Mouse (Mus musculus): ENCODE measurements around the gene Brd3.

Gene Brd3

DNA sequence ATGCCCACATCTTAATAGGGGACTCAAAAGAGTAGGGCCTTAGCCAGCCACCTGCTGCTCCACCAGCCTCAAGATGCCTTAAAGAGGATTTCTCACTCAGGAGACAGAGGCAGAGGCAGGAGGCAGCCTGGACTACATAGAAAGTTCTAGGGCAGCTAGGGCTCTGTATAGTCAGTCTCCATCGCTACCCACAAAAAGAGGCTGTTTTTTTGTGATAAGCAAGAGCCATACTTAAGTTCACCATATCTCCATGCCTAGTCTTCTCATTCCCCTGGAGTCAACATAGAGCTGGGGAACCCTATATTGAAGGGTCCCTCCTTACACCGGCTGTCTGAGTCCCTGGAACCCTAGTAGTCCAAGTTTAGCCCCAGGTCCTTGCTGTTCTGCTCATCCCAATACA is 36.9 kb downstream of the Brd3 start:
- TF ChIP-seq CTCF (conservative IDR thresholded peaks at IDR 0.05; ENCODE audit: low read length) = no peak
- TF ChIP-seq POU5F1 (IDR thresholded peaks at IDR 0.05; ENCODE audit: borderline replicate concordance, low read length) = no peak
- no peak for TF ChIP-seq NANOG (IDR thresholded peaks at IDR 0.05; ENCODE audit: borderline replicate concordance, low read length)
- Histone ChIP-seq H3K4me3 (replicated peaks; ENCODE audit: low read length) (no peak overlapping the region), H3K9me3 (ENCODE audit: low read length) (no peaks in the 10 kb centered on the region), H3K4me1 (replicated peaks; ENCODE audit: low read depth, low read length) (peaks cover 87% of the 10 kb centered on the region), H3K36me3 (ENCODE audit: insufficient read depth, low read length) (peaks cover 85% of the 10 kb centered on the region), H3K27me3 (ENCODE audit: insufficient read depth, low read length) (no peaks in the 10 kb centered on the region)

DNA sequence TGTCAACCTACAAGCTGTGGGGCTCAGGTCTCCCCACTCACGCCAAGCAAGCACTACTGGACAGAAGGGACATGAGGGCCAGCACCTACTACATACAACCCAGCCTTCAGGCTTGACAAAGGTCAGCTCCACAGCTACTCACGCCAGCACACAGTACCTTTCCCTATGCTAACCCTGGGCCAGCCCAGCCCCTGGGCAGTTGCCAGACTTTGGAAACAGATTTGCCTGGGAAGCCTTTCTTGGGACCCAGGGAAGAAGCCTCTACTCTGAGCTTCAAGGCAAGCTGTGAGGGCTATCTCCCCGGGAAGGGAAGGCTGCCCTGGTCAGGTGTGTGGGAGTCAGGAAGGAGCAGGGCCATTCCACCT is 37.5 kb downstream of the Brd3 start:
- Histone ChIP-seq H3K4me1 (replicated peaks; ENCODE audit: low read depth, low read length) (peaks cover 92% of the 10 kb centered on the region), H3K36me3 (ENCODE audit: insufficient read depth, low read length) (peaks cover 90% of the 10 kb centered on the region), H3K4me3 (replicated peaks; ENCODE audit: low read length) (no peak overlapping the region), H3K9me3 (ENCODE audit: low read length) (no peaks in the 10 kb centered on the region), H3K27me3 (ENCODE audit: insufficient read depth, low read length) (no peaks in the 10 kb centered on the region)
- TF ChIP-seq NANOG (IDR thresholded peaks at IDR 0.05; ENCODE audit: borderline replicate concordance, low read length) = no peak
- no peak for TF ChIP-seq CTCF (conservative IDR thresholded peaks at IDR 0.05; ENCODE audit: low read length)
- no peak for TF ChIP-seq POU5F1 (IDR thresholded peaks at IDR 0.05; ENCODE audit: borderline replicate concordance, low read length)

DNA sequence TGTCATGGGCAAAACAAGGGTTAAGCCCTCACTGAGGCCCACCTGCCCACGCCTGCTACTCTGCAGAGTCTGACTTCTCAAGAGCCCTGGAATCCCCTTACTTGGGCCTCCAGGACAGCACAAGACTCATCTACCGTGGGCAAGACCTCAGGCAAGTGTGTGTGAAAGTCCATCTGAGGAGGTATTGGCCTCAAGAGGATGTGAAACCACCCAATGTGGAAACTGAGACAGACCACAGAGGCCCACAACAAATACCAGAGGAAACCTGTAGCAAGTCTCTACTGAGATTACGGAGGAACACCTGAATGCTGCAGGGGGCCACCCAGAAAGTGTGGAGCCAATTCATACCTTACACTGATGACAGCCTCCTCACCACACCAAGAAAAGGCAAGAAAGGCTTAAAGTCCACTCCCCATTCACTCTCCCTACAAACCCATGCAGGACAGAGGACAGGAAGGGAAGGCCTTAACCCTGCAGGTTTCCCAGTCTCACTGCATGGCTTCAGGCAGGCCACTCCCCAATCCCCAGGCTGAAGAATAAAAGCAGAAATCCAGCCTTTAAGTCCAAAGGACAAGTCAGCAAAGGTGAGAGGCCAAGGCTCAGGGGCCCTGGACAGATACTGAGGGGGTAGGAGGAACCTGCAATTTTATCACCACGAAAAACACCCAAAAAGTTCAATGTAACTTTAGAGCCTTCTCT is 38.0 kb downstream of the Brd3 start:
- no peaks in the 10 kb centered on the region for H3K27me3 ChIP-seq (ENCODE audit: insufficient read depth, low read length)
- peaks cover 96% of the 10 kb centered on the region for H3K4me1 ChIP-seq (replicated peaks; ENCODE audit: low read depth, low read length)
- no peak overlapping the region for H3K4me3 ChIP-seq (replicated peaks; ENCODE audit: low read length)
- TF ChIP-seq POU5F1 (IDR thresholded peaks at IDR 0.05; ENCODE audit: borderline replicate concordance, low read length) (no peak), NANOG (IDR thresholded peaks at IDR 0.05; ENCODE audit: borderline replicate concordance, low read length) (no peak), CTCF (conservative IDR thresholded peaks at IDR 0.05; ENCODE audit: low read length) (no peak)
- H3K9me3 ChIP-seq (ENCODE audit: low read length) = no peaks in the 10 kb centered on the region
- peaks cover 95% of the 10 kb centered on the region for H3K36me3 ChIP-seq (ENCODE audit: insufficient read depth, low read length)

DNA sequence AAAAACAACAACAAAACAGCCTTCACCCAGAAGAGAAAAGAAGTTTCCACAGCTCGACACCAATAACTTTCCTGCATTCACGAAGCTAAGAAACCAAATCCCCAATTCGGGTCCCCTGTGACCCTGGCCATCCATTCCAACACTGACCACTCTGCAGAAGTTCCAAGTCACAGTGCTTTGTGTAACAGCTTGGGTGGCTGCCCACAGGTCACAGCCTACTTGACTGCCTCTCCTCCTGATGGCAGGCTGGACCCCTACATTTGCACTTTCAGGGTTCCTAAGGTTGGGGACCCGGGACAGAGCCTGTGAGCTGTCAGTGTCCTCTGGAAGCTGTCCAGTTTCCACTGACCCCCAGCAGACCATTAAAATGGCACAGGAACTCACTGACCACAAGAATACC is 44.6 kb downstream of the Brd3 start:
- H3K4me3 ChIP-seq (replicated peaks; ENCODE audit: low read length) = no peak overlapping the region
- H3K9me3 ChIP-seq (ENCODE audit: low read length) = no peaks in the 10 kb centered on the region
- peaks cover 89% of the 10 kb centered on the region for H3K4me1 ChIP-seq (replicated peaks; ENCODE audit: low read depth, low read length)
- peaks cover 98% of the 10 kb centered on the region for H3K36me3 ChIP-seq (ENCODE audit: insufficient read depth, low read length)
- no peaks in the 10 kb centered on the region for H3K27me3 ChIP-seq (ENCODE audit: insufficient read depth, low read length)
- TF ChIP-seq CTCF (conservative IDR thresholded peaks at IDR 0.05; ENCODE audit: low read length) = no peak
- TF ChIP-seq NANOG (IDR thresholded peaks at IDR 0.05; ENCODE audit: borderline replicate concordance, low read length) = no peak
- TF ChIP-seq POU5F1 (IDR thresholded peaks at IDR 0.05; ENCODE audit: borderline replicate concordance, low read length) = no peak

DNA sequence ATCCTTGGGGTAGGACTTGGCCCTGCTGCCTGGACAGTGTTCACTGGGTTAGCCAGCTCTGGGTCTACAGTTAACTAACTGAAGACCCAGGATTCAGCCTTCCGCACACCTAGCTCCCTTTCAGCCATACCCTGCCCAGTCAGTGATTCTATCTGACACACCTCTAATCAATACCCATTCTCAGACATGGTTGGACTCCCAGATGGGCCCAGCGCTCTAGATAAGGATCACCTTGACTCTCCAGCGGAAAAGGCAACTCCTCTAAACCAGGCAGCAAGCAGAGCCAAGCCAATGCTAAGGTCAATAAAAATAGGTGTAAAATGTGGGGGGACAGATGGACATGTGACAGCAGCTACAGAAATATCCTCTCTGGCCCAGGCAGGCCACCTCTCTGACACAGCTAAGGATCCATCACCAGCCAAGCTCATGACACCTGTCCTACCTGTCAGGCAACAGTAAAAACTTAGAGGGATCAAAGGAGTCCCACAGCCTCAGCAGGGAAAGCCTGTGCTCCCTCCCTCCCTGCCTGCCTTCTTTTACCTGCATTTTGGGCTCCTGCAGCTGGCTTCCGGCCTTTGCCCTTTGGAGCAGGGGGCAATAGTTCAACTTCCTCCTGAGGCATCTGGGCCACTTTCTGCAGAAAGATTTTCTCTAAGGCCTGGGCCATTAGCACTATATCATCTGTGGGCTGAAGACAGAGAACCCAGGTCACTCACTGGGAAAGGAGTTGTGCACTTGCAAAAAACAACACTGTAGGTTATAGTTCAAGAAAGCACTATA is 45.4 kb downstream of the Brd3 start:
- no peaks in the 10 kb centered on the region for H3K27me3 ChIP-seq (ENCODE audit: insufficient read depth, low read length)
- no peaks in the 10 kb centered on the region for H3K9me3 ChIP-seq (ENCODE audit: low read length)
- peaks cover 98% of the 10 kb centered on the region for H3K36me3 ChIP-seq (ENCODE audit: insufficient read depth, low read length)
- no peak overlapping the region for H3K4me3 ChIP-seq (replicated peaks; ENCODE audit: low read length)
- no peak for TF ChIP-seq CTCF (conservative IDR thresholded peaks at IDR 0.05; ENCODE audit: low read length)
- no peak for TF ChIP-seq NANOG (IDR thresholded peaks at IDR 0.05; ENCODE audit: borderline replicate concordance, low read length)
- no peak for TF ChIP-seq POU5F1 (IDR thresholded peaks at IDR 0.05; ENCODE audit: borderline replicate concordance, low read length)
- peaks cover 89% of the 10 kb centered on the region for H3K4me1 ChIP-seq (replicated peaks; ENCODE audit: low read depth, low read length)

DNA sequence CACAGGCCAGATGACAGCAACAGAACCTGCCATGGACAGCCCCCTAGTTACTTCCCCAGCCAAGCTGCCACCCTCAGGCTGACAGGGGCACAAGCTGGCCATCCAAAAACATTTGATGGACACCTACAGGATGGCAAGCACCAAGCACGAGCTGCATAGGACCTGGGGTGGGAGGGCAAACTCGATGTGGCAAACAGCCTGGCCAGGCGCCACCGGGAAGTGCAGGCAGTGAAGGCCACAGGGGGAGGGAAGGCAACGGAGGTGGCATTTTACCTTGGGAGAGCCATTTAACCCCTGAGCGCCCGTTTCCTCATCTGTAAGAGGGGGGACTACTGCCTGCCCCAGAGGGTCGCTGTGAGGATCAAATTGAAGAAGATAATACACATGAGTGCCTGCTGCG is 46.8 kb downstream of the Brd3 start:
- no peak for TF ChIP-seq POU5F1 (IDR thresholded peaks at IDR 0.05; ENCODE audit: borderline replicate concordance, low read length)
- TF ChIP-seq CTCF (conservative IDR thresholded peaks at IDR 0.05; ENCODE audit: low read length) = no peak
- TF ChIP-seq NANOG (IDR thresholded peaks at IDR 0.05; ENCODE audit: borderline replicate concordance, low read length) = no peak
- H3K9me3 ChIP-seq (ENCODE audit: low read length) = no peaks in the 10 kb centered on the region
- no peaks in the 10 kb centered on the region for H3K27me3 ChIP-seq (ENCODE audit: insufficient read depth, low read length)
- H3K4me3 ChIP-seq (replicated peaks; ENCODE audit: low read length) = no peak overlapping the region
- peaks cover 80% of the 10 kb centered on the region for H3K4me1 ChIP-seq (replicated peaks; ENCODE audit: low read depth, low read length)
- peaks cover 98% of the 10 kb centered on the region for H3K36me3 ChIP-seq (ENCODE audit: insufficient read depth, low read length)

DNA sequence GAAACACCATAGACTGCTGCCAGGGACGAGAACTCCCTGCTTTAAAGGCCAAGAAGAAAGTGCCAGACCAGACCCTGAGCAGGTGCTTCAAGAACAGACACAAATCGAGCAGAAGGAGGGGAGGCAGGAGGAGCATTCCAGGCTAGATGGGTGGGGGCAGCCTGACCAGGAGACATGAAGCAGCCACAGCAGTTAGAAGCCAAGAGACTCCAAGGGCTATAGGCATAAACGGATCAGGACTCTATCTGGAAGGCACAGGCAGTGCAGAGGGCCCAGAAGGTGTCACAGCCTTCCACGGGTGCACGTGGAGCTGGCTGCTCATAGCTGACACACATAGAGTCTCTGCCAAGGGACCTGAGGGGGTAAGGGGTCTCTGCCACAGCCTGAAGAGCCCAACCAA is 47.3 kb downstream of the Brd3 start:
- TF ChIP-seq CTCF (conservative IDR thresholded peaks at IDR 0.05; ENCODE audit: low read length) = no peak
- no peak for TF ChIP-seq NANOG (IDR thresholded peaks at IDR 0.05; ENCODE audit: borderline replicate concordance, low read length)
- no peak for TF ChIP-seq POU5F1 (IDR thresholded peaks at IDR 0.05; ENCODE audit: borderline replicate concordance, low read length)
- peaks cover 98% of the 10 kb centered on the region for H3K36me3 ChIP-seq (ENCODE audit: insufficient read depth, low read length)
- peaks cover 80% of the 10 kb centered on the region for H3K4me1 ChIP-seq (replicated peaks; ENCODE audit: low read depth, low read length)

DNA sequence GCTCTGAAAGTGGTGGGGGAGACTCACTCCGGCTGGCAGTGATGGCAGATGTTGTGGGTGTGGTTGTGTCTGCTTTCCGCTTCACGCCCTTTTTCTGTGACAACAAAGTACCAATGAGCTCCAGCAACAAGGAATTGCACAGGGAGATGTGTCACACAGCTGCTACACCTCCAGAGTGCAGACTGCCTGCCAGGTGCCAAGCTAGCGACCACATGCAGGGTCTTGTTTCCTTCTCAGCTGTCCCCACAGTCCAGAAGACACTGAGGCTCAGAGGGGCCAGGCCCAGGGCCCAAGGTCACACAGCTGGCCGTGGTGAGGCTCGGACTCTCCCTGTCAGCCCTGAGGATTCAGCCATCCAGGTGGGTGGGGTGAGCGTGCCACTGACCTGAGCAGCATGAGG is 47.7 kb downstream of the Brd3 start:
- peaks cover 80% of the 10 kb centered on the region for H3K4me1 ChIP-seq (replicated peaks; ENCODE audit: low read depth, low read length)
- no peaks in the 10 kb centered on the region for H3K27me3 ChIP-seq (ENCODE audit: insufficient read depth, low read length)
- H3K9me3 ChIP-seq (ENCODE audit: low read length) = no peaks in the 10 kb centered on the region
- H3K36me3 ChIP-seq (ENCODE audit: insufficient read depth, low read length) = peaks cover 99% of the 10 kb centered on the region
- H3K4me3 ChIP-seq (replicated peaks; ENCODE audit: low read length) = 0 out of 2 replicates have a peak overlapping the region, but pooled peaks have one; percentile 1
- TF ChIP-seq POU5F1 (IDR thresholded peaks at IDR 0.05; ENCODE audit: borderline replicate concordance, low read length) (no peak), NANOG (IDR thresholded peaks at IDR 0.05; ENCODE audit: borderline replicate concordance, low read length) (no peak), CTCF (conservative IDR thresholded peaks at IDR 0.05; ENCODE audit: low read length) (no peak)

More for the DNA sequence above, 47.3 kb downstream of the Brd3 start:
- Histone ChIP-seq H3K27me3 (ENCODE audit: insufficient read depth, low read length) (no peaks in the 10 kb centered on the region), H3K4me3 (replicated peaks; ENCODE audit: low read length) (0 out of 2 replicates have a peak overlapping the region, but pooled peaks have one; percentile 1), H3K9me3 (ENCODE audit: low read length) (no peaks in the 10 kb centered on the region)

Measured in E14TG2a.4 (cell line).